ENCODE assay signal across 9 mouse cellular contexts in the genomic region with DNA sequence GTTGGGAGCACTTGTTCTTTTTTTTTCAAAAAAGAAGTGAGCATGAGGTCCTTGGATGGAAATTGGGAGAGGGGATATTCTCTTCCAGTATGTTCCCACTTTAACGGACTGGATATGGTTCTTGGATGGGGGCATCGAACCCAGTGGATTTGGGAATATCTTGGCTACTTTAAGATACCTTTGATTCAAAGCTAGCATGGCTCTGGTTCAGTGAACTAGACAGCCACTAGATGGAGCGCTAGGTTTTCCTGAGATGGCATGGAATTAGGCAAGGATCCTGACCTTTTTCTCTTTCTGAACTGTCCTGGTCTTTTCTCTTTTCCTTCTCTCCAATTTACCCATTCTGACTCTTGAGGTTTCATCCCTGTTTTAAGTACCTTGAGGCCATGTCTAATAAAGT. TPM values are rescaled to one million over a fixed set of nuclear protein-coding genes. Genes with fewer than 3 reads are reported as not detected.
DNase-seq lines count a peak whose midpoint lies in the region; ATAC-seq and TF ChIP-seq lines count a peak whose summit lies in the region.
"Had no signal": no experiment of that assay in that cellular context is flagged by ENCODE, and none has a peak within 500 bp of the region (broad histone marks: within the 10 kb centered on the region; RNA-seq: fewer than 3 reads in every experiment).

No protein-coding gene starts in this region.

- no peak overlapping the region for H3K4me3 ChIP-seq in liver, embryonic 12.5 days
- H3K4me3 ChIP-seq in hindbrain, embryonic 14.5 days (replicated peaks; ENCODE audit: low read length), result no peak overlapping the region
- H3K4me3 ChIP-seq in limb, embryonic 10.5 days, result no peak overlapping the region
- no peak overlapping the region for H3K4me3 ChIP-seq in neural tube, embryonic 12.5 days
- H3K4me3 ChIP-seq: liver, embryonic 15.5 days had no signal

- H3K4me1 ChIP-seq in liver, embryonic 12.5 days, result no peaks in the 10 kb centered on the region
- H3K4me1 ChIP-seq in hindbrain, embryonic 14.5 days (replicated peaks; ENCODE audit: control insufficient read depth, insufficient read depth, low read length), result no peaks in the 10 kb centered on the region
- H3K4me1 ChIP-seq in limb, embryonic 10.5 days, result no peaks in the 10 kb centered on the region
- no peaks in the 10 kb centered on the region for H3K4me1 ChIP-seq in neural tube, embryonic 12.5 days
- H3K4me1 ChIP-seq: liver, embryonic 15.5 days had no signal

- H3K9ac ChIP-seq in liver, embryonic 12.5 days, result no peak overlapping the region
- H3K9ac ChIP-seq in hindbrain, embryonic 14.5 days, result no peak overlapping the region
- H3K9ac ChIP-seq in neural tube, embryonic 12.5 days, result no peak overlapping the region
- H3K9ac ChIP-seq: liver, embryonic 15.5 days had no signal

- no peak overlapping the region for H3K4me2 ChIP-seq in liver, embryonic 12.5 days
- H3K4me2 ChIP-seq in hindbrain, embryonic 14.5 days (replicated peaks), result no peak overlapping the region
- H3K4me2 ChIP-seq in neural tube, embryonic 12.5 days (replicated peaks), result no peak overlapping the region
- H3K4me2 ChIP-seq: liver, embryonic 15.5 days had no signal

- 22% methylated on average over 3 of the region's 3 CpGs for WGBS in liver, embryonic 12.5 days (ENCODE audit: insufficient replicate concordance)
- WGBS in hindbrain, embryonic 14.5 days, result 27% methylated on average over 3 of the region's 3 CpGs
- 41% methylated on average over 3 of the region's 3 CpGs for WGBS in limb, embryonic 10.5 days
- 33% methylated on average over 3 of the region's 3 CpGs for WGBS in neural tube, embryonic 12.5 days

- POLR2A ChIA-PET in Patski (lab: Charles Lee), result no interaction called here

- CTCF ChIA-PET in Patski (lab: Charles Lee), result interaction anchor here (0.7 to 0.9 kb wide), 3 partner anchors 17 to 610 kb away, joined by 3 read pairs; no protein-coding TSS in a partner anchor

- no peaks in the 10 kb centered on the region for H3K36me3 ChIP-seq in liver, embryonic 12.5 days
- no peaks in the 10 kb centered on the region for H3K36me3 ChIP-seq in hindbrain, embryonic 14.5 days (replicated peaks; ENCODE audit: control insufficient read depth, insufficient read depth)
- H3K36me3 ChIP-seq in limb, embryonic 10.5 days, result no peaks in the 10 kb centered on the region
- no peaks in the 10 kb centered on the region for H3K36me3 ChIP-seq in neural tube, embryonic 12.5 days
- H3K36me3 ChIP-seq: liver, embryonic 15.5 days had no signal

- no peak for ATAC-seq in liver, embryonic 12.5 days
- ATAC-seq in Patski, result peak; percentile 60
- no peak; the same call in 1 of the 2 replicates for ATAC-seq in hindbrain, embryonic 14.5 days (ENCODE audit: low FRiP score)
- peak; percentile 71 for ATAC-seq in neural tube, embryonic 12.5 days (ENCODE audit: low FRiP score, low read depth)
- ATAC-seq in monocyte, adult 5-6 weeks (replicated peaks; ENCODE audit: insufficient number of reproducible peaks, low FRiP score, low TSS enrichment, poor library complexity, severe bottlenecking), result no peak

- no peaks in the 10 kb centered on the region for H3K9me3 ChIP-seq in liver, embryonic 12.5 days (replicated peaks)
- H3K9me3 ChIP-seq in hindbrain, embryonic 14.5 days (ENCODE audit: control insufficient read depth, low read length), result no peaks in the 10 kb centered on the region
- H3K9me3 ChIP-seq in limb, embryonic 10.5 days (replicated peaks), result no peaks in the 10 kb centered on the region
- no peaks in the 10 kb centered on the region for H3K9me3 ChIP-seq in neural tube, embryonic 12.5 days
- H3K9me3 ChIP-seq: liver, embryonic 15.5 days had no signal

- DNase-seq in liver, result peak; percentile 23
- no peak for DNase-seq in Patski (ENCODE audit: low read depth, low spot score)
- DNase-seq in embryo, embryonic 10 days (ENCODE audit: low spot score), result peak; percentile 74
- peak; percentile 74 for DNase-seq in hindbrain, embryonic 14.5 days (ENCODE audit: low spot score)
- DNase-seq in limb, embryonic 10.5 days (ENCODE audit: low spot score), result peak; percentile 35

- no peak overlapping the region for H3K27ac ChIP-seq in liver, embryonic 12.5 days
- H3K27ac ChIP-seq in hindbrain, embryonic 14.5 days, result no peak overlapping the region
- H3K27ac ChIP-seq in limb, embryonic 10.5 days, result no peak overlapping the region
- H3K27ac ChIP-seq in neural tube, embryonic 12.5 days, result no peak overlapping the region
- H3K27ac ChIP-seq: liver, embryonic 15.5 days had no signal

- in situ Hi-C loops in Patski (cut with MboI; ENCODE audit: low pct_unique_long_range_greater_than_20kb), result loop anchor here (5.0 to 25.0 kb wide), 2 partner anchors 219 to 444 kb away; no protein-coding TSS in a partner anchor

- H3K27me3 ChIP-seq in liver, embryonic 12.5 days (replicated peaks), result no peaks in the 10 kb centered on the region
- H3K27me3 ChIP-seq in Patski, result peaks cover 14% of the 10 kb centered on the region
- H3K27me3 ChIP-seq in hindbrain, embryonic 14.5 days (ENCODE audit: control insufficient read depth, insufficient read depth, low read length), result no peaks in the 10 kb centered on the region
- H3K27me3 ChIP-seq in limb, embryonic 10.5 days (ENCODE audit: low read depth, poor library complexity, severe bottlenecking), result no peaks in the 10 kb centered on the region
- no peaks in the 10 kb centered on the region for H3K27me3 ChIP-seq in neural tube, embryonic 12.5 days (replicated peaks)
- H3K27me3 ChIP-seq: liver, embryonic 15.5 days had no signal

- peak; percentile 82 for TF ChIP-seq CTCF in Patski (IDR thresholded peaks at IDR 0.05)

RNA-seq across cellular contexts. Expression of a gene that starts 20.6 kb away (rescaled TPM):
- polyA plus RNA-seq in liver, embryonic 12.5 days (2016; fragmentation: Nextera tagmentation; extraction: Ambion mirVana), result 18.9 and 21.1 TPM in 2 replicates
- 107 TPM for polyA plus RNA-seq in Patski (2021)
- polyA plus RNA-seq in hindbrain, embryonic 14.5 days (2014; fragmentation: Nextera tagmentation; extraction: Ambion mirVana), result 118 and 121 TPM in 2 replicates
- 48.0 and 51.4 TPM in 2 replicates for polyA plus RNA-seq in limb, embryonic 10.5 days (2016; fragmentation: Nextera tagmentation; extraction: Ambion mirVana)
- 96.9 and 97.0 TPM in 2 replicates for polyA plus RNA-seq in neural tube, embryonic 12.5 days (2016; fragmentation: Nextera tagmentation; extraction: Ambion mirVana)
- 39.9 to 44.9 TPM (median 41.7 TPM) in 3 replicates for total RNA-seq in monocyte, adult 5-6 weeks (2017)

Comparison
In these comparisons a context has a peak if more than half of its experiments do, and no peak if none do; other contexts are left out.
1. ATAC-seq: peak in Patski (single experiment) and neural tube, embryonic 12.5 days (single experiment); none in liver, embryonic 12.5 days (single experiment), hindbrain, embryonic 14.5 days (single experiment) and monocyte, adult 5-6 weeks (single experiment).